Mouse (Mus musculus) neural tube, embryonic 13.5 days (tissue): Measurements from ENCODE around the gene Prpf6. TPM values are rescaled to one million over a fixed set of nuclear protein-coding genes. Genes with fewer than 3 reads are reported as not detected.
A peak's percentile ranks its signal among the peaks of the same experiment; 100 is the strongest.

Experiments used
- ATAC-seq: fragments of 200-750 bp; cut with Nextera tagmentation; 2 replicates; pipeline ENCODE4 v1.8.0; 2017; ENCODE audit warnings: low read depth, mild to moderate bottlenecking, moderate TSS enrichment, moderate library complexity
- H3K27ac ChIP-seq: fragments of 300-500 bp; sonication (generic); replicated peaks from 2 replicates; pipeline ENCODE4 v1.5.1; 2015; ENCODE audit warnings: moderate library complexity, mild to moderate bottlenecking, inconsistent platforms
- H3K27me3 ChIP-seq: fragments of 300-500 bp; sonication (generic); 2 replicates; pipeline ENCODE4 v1.6.1; 2015; ENCODE audit warnings: mild to moderate bottlenecking, inconsistent platforms
- H3K36me3 ChIP-seq: fragments of 300-500 bp; sonication (generic); 2 replicates; pipeline ENCODE4 v1.6.1; 2015; ENCODE audit warnings: mild to moderate bottlenecking, inconsistent platforms
- H3K4me1 ChIP-seq: fragments of 300-500 bp; sonication (generic); replicated peaks from 2 replicates; pipeline ENCODE4 v1.6.1; 2015; ENCODE audit warnings: inconsistent platforms
- H3K4me2 ChIP-seq: fragments of 300-500 bp; sonication (generic); 2 replicates; pipeline ENCODE4 v1.6.1; 2015; ENCODE audit warnings: inconsistent platforms, mild to moderate bottlenecking, moderate library complexity
- H3K4me3 ChIP-seq: fragments of 300-500 bp; sonication (generic); 2 replicates; pipeline ENCODE4 v1.5.1; 2015; ENCODE audit warnings: mild to moderate bottlenecking, inconsistent platforms
- H3K9ac ChIP-seq: fragments of 300-500 bp; sonication (generic); 2 replicates; pipeline ENCODE4 v1.6.1; 2015; ENCODE audit warnings: moderate library complexity, mild to moderate bottlenecking, inconsistent platforms
- H3K9me3 ChIP-seq: fragments of 300-500 bp; sonication (generic); 2 replicates; pipeline ENCODE4 v1.6.1; 2016; ENCODE audit warnings: inconsistent platforms
- WGBS: fragments of 180-500 bp; shearing (Covaris S2); methylation state at CpG from one replicate; pipeline ENCODE4 v1.1.7; 2015; 5-methylcytosine and 5-hydroxymethylcytosine counted together
- polyA plus RNA-seq: library from polyadenylated mRNA; unstranded; fragments of >200 nt; fragmentation: Nextera tagmentation; extraction: Ambion mirVana; gene quantifications from 2 replicates; pipeline ENCODE4 v1.2.1, GENCODE M21; 2015

Gene Prpf6
- polyA plus RNA-seq, 1 experiment from 2014 or later: 63.1 TPM

GRCm38 (mm10) chr2:181673501-181673900, 81.8 kb downstream of the Prpf6 start:
- H3K27ac ChIP-seq: 0 out of 2 replicates have a peak overlapping the region, but pooled peaks have one; percentile 18
- H3K9ac ChIP-seq: no peak overlapping the region
- peaks cover 53% of the 10 kb centered on the region for H3K27me3 ChIP-seq
- no peak for ATAC-seq
- no peaks in the 10 kb centered on the region for H3K9me3 ChIP-seq
- no peak overlapping the region for H3K4me2 ChIP-seq
- H3K36me3 ChIP-seq: no peaks in the 10 kb centered on the region
- 52% methylated on average over 1 of the region's 1 CpGs for WGBS
- H3K4me3 ChIP-seq: no peak overlapping the region
- H3K4me1 ChIP-seq: peaks cover 44% of the 10 kb centered on the region

- 82% methylated on average over 4 of the region's 4 CpGs for WGBS
- Histone ChIP-seq H3K9me3 (no peaks in the 10 kb centered on the region), H3K27me3 (peaks cover 39% of the 10 kb centered on the region), H3K27ac (no peak overlapping the region), H3K4me2 (no peak overlapping the region), H3K4me3 (no peak overlapping the region), H3K9ac (no peak overlapping the region), H3K36me3 (no peaks in the 10 kb centered on the region), H3K4me1 (peaks cover 51% of the 10 kb centered on the region)
- ATAC-seq: no peak
Measured at GRCm38 (mm10) chr2:181674934-181675333, 83.3 kb downstream of the Prpf6 start.

GRCm38 (mm10) chr2:181675454-181675853, 83.8 kb downstream of the Prpf6 start:
- Histone ChIP-seq H3K4me2 (peak overlapping the region; percentile 44), H3K4me1 (peaks cover 48% of the 10 kb centered on the region), H3K27ac (peak overlapping the region; percentile 62), H3K9me3 (no peaks in the 10 kb centered on the region), H3K4me3 (0 out of 2 replicates have a peak overlapping the region, but pooled peaks have one; percentile 1), H3K36me3 (no peaks in the 10 kb centered on the region), H3K27me3 (peaks cover 34% of the 10 kb centered on the region), H3K9ac (peak overlapping the region; percentile 17; the same call in 1 of the 2 replicates)
- no peak for ATAC-seq
- WGBS: 3% methylated on average over 14 of the region's 14 CpGs

GRCm38 (mm10) chr2:181676424-181676823, 84.8 kb downstream of the Prpf6 start:
- H3K4me2 ChIP-seq: no peak overlapping the region
- ATAC-seq: no peak
- H3K4me1 ChIP-seq: peaks cover 48% of the 10 kb centered on the region
- H3K27ac ChIP-seq: peak overlapping the region; percentile 62
- H3K4me3 ChIP-seq: no peak overlapping the region
- H3K36me3 ChIP-seq: no peaks in the 10 kb centered on the region
- no peak overlapping the region for H3K9ac ChIP-seq
- H3K27me3 ChIP-seq: peaks cover 24% of the 10 kb centered on the region
- H3K9me3 ChIP-seq: no peaks in the 10 kb centered on the region
- 43% methylated on average over 2 of the region's 2 CpGs for WGBS

GRCm38 (mm10) chr2:181677096-181677754, 85.6 kb downstream of the Prpf6 start:
- peaks cover 51% of the 10 kb centered on the region for H3K4me1 ChIP-seq

GRCm38 (mm10) chr2:181677755-181678098, 86.1 kb downstream of the Prpf6 start:
- Histone ChIP-seq H3K4me1 (peaks cover 54% of the 10 kb centered on the region), H3K9ac (no peak overlapping the region), H3K9me3 (no peaks in the 10 kb centered on the region), H3K27me3 (peaks cover 11% of the 10 kb centered on the region), H3K27ac (0 out of 2 replicates have a peak overlapping the region, but pooled peaks have one; percentile 49), H3K4me2 (no peak overlapping the region), H3K4me3 (no peak overlapping the region), H3K36me3 (no peaks in the 10 kb centered on the region)
- WGBS: 44% methylated on average over 3 of the region's 3 CpGs
- ATAC-seq: no peak

More at GRCm38 (mm10) chr2:181677096-181677754, 85.6 kb downstream of the Prpf6 start:
- Histone ChIP-seq H3K27me3 (peaks cover 16% of the 10 kb centered on the region), H3K27ac (peak overlapping the region; percentile 62; the same call in 1 of the 2 replicates), H3K9ac (no peak overlapping the region), H3K4me2 (no peak overlapping the region), H3K9me3 (no peaks in the 10 kb centered on the region), H3K36me3 (no peaks in the 10 kb centered on the region), H3K4me3 (no peak overlapping the region)
- 65% methylated on average over 5 of the region's 5 CpGs for WGBS
- ATAC-seq: no peak

- 57% methylated on average over 1 of the region's 1 CpGs for WGBS
- Histone ChIP-seq H3K4me1 (peaks cover 46% of the 10 kb centered on the region), H3K27me3 (peaks cover 2% of the 10 kb centered on the region; the same call in 1 of the 2 replicates), H3K9me3 (no peaks in the 10 kb centered on the region), H3K4me2 (no peak overlapping the region), H3K27ac (no peak overlapping the region), H3K36me3 (no peaks in the 10 kb centered on the region), H3K4me3 (no peak overlapping the region), H3K9ac (no peak overlapping the region)
- peak; percentile 41 for ATAC-seq
Measured at GRCm38 (mm10) chr2:181678780-181679179, 87.1 kb downstream of the Prpf6 start.

- Histone ChIP-seq H3K27ac (peak within 1 kb of the TSS; percentile 74), H3K36me3 (0 out of 2 replicates have a peak, but pooled peaks cover 4% of the 10 kb centered on the region), H3K27me3 (no peaks in the 10 kb centered on the region), H3K4me1 (peaks cover 44% of the 10 kb centered on the region), H3K4me3 (peak within 1 kb of the TSS; percentile 66), H3K9me3 (no peaks in the 10 kb centered on the region), H3K4me2 (peak within 1 kb of the TSS; percentile 82), H3K9ac (peak within 1 kb of the TSS; percentile 92)
- WGBS: under 1% methylated on average over 51 of the region's 69 CpGs
- ATAC-seq: peak; percentile 72
Measured at GRCm38 (mm10) chr2:181679951-181680715, 88.5 kb downstream of the Prpf6 start, which contains the start of gene Tcea2. Gene Tcea2, plus strand, starts transcription at chr2:181680310.

GRCm38 (mm10) chr2:181680716-181681117, 89.0 kb downstream of the Prpf6 start:
- 19% methylated on average over 7 of the region's 7 CpGs for WGBS
- ATAC-seq: peak; percentile 40
- Histone ChIP-seq H3K27me3 (no peaks in the 10 kb centered on the region), H3K4me3 (peak overlapping the region; percentile 66), H3K4me2 (peak overlapping the region; percentile 82), H3K9me3 (no peaks in the 10 kb centered on the region), H3K27ac (peak overlapping the region; percentile 74), H3K4me1 (peaks cover 38% of the 10 kb centered on the region), H3K36me3 (0 out of 2 replicates have a peak, but pooled peaks cover 5% of the 10 kb centered on the region), H3K9ac (peak overlapping the region; percentile 92)

GRCm38 (mm10) chr2:181681978-181682377, 90.3 kb downstream of the Prpf6 start:
- Histone ChIP-seq H3K27me3 (no peaks in the 10 kb centered on the region), H3K9me3 (no peaks in the 10 kb centered on the region), H3K9ac (no peak overlapping the region), H3K4me1 (peaks cover 30% of the 10 kb centered on the region), H3K36me3 (peaks cover 16% of the 10 kb centered on the region), H3K4me3 (no peak overlapping the region), H3K27ac (no peak overlapping the region), H3K4me2 (peak overlapping the region; percentile 82; the same call in 1 of the 2 replicates)
- WGBS: 93% methylated on average over 1 of the region's 1 CpGs
- no peak for ATAC-seq

- H3K27ac ChIP-seq: no peak overlapping the region
- WGBS: 71% methylated on average over 4 of the region's 4 CpGs
- H3K4me3 ChIP-seq: no peak overlapping the region
- peaks cover 30% of the 10 kb centered on the region for H3K36me3 ChIP-seq
- H3K4me1 ChIP-seq: peaks cover 28% of the 10 kb centered on the region
- ATAC-seq: no peak
- H3K9ac ChIP-seq: no peak overlapping the region
- no peak overlapping the region for H3K4me2 ChIP-seq
- no peaks in the 10 kb centered on the region for H3K27me3 ChIP-seq
- no peaks in the 10 kb centered on the region for H3K9me3 ChIP-seq
Measured at GRCm38 (mm10) chr2:181683381-181683780, 91.7 kb downstream of the Prpf6 start.

- H3K4me3 ChIP-seq: no peak overlapping the region
- no peak overlapping the region for H3K9ac ChIP-seq
- no peak overlapping the region for H3K27ac ChIP-seq
- 78% methylated on average over 1 of the region's 1 CpGs for WGBS
- H3K4me1 ChIP-seq: peaks cover 24% of the 10 kb centered on the region
- no peaks in the 10 kb centered on the region for H3K9me3 ChIP-seq
- no peak overlapping the region for H3K4me2 ChIP-seq
- H3K27me3 ChIP-seq: no peaks in the 10 kb centered on the region
- peaks cover 42% of the 10 kb centered on the region for H3K36me3 ChIP-seq
- no peak for ATAC-seq
Measured at GRCm38 (mm10) chr2:181684713-181685112, 93.0 kb downstream of the Prpf6 start.
